Mouse (Mus musculus) forebrain, embryonic 10.5 days (tissue): ENCODE results near the gene Olfr18. TPM values are rescaled to one million over a fixed set of nuclear protein-coding genes. Genes with fewer than 3 reads are reported as not detected.
"Not testable (repeated sequence)": the region's sequence is repeated elsewhere in the genome, so short reads cannot be mapped to it uniquely, and the experiment has no call there.

Experiments used
- DNase-seq: peaks from one replicate; pipeline ENCODE4 v3.0.0-alpha.2; 2017; ENCODE audit warnings: low spot score; ENCODE audit errors: extremely low spot score
- H3K27ac ChIP-seq: fragments of 300-500 bp; sonication (generic); 2 replicates; pipeline ENCODE4 v1.5.1; 2016; ENCODE audit warnings: mild to moderate bottlenecking
- H3K27me3 ChIP-seq: fragments of 300-500 bp; sonication (generic); 2 replicates; pipeline ENCODE4 v1.6.1; 2016; ENCODE audit warnings: mild to moderate bottlenecking; ENCODE audit not compliant: poor library complexity, severe bottlenecking
- H3K36me3 ChIP-seq: fragments of 300-500 bp; sonication (generic); replicated peaks from 2 replicates; pipeline ENCODE4 v1.6.1; 2016; ENCODE audit warnings: mild to moderate bottlenecking, moderate library complexity
- H3K4me1 ChIP-seq: fragments of 300-500 bp; sonication (generic); 2 replicates; pipeline ENCODE4 v1.6.1; 2016
- H3K4me3 ChIP-seq: fragments of 300-500 bp; sonication (generic); 2 replicates; pipeline ENCODE4 v1.5.1; 2016; ENCODE audit warnings: mild to moderate bottlenecking, moderate library complexity
- H3K9me3 ChIP-seq: fragments of 300-500 bp; sonication (generic); 2 replicates; pipeline ENCODE4 v1.6.1; 2016; ENCODE audit warnings: mild to moderate bottlenecking, moderate library complexity
- WGBS: fragments of 180-500 bp; shearing (Covaris S2); methylation state at CpG from one replicate; pipeline ENCODE4 v1.1.7; 2016; 5-methylcytosine and 5-hydroxymethylcytosine counted together
- polyA plus RNA-seq: library from polyadenylated mRNA; unstranded; fragments of >200 nt; fragmentation: Nextera tagmentation; extraction: Ambion mirVana; gene quantifications from 2 replicates; pipeline ENCODE4 v1.2.1, GENCODE M21; 2016

Olfr18 gene
- not detected in 2 replicates for polyA plus RNA-seq

DNA sequence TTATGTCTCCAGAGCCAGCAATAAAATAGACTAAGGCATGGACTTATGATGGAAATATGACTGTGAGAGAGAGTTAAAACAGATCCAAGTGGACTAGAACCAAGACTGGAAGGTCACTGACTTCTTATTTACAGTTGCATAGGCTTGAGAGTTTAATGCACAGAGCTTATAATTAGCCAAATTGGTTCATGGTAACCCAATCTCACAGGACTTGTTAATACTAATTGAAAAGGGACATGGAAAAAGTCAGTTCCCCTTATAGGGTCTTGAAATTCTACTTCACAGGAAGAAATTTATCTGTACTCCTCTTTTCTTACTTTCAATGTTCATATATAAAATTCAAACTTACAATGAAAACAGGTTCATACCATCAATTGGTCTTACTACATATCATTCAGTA, at the start of gene Olfr18:
Gene Olfr18, minus strand, starts transcription at position 101 of the 400 bp plus-strand sequence.
- no peak for DNase-seq
- Histone ChIP-seq H3K27me3 (no peaks in the 10 kb centered on the region), H3K9me3 (peaks cover 2% of the 10 kb centered on the region; the same call in 1 of the 2 replicates), H3K4me3 (no peak within 1 kb of the TSS), H3K36me3 (no peaks in the 10 kb centered on the region), H3K4me1 (no peaks in the 10 kb centered on the region), H3K27ac (no peak within 1 kb of the TSS)

DNA sequence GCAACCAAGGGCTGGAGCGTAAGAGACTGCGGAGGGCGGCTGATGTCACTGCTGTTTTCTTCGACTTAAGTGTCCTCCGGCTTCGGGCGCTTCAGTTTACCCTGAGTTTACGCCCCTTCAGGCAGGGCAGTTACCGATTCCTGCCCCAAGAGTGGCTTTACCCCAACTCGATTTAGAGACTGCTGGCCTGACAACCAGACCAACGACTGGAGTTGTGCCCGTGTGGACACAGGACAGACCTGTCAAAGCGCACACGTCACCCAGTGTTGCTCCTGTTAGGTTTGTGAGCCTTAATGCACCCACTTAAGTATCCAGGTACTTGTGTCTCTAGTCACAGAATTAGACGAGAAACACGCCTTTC, 49.4 kb upstream of the Olfr18 start:
- WGBS, result 23% methylated on average over 16 of the region's 16 CpGs
- no peaks in the 10 kb centered on the region for H3K27me3 ChIP-seq
- peak overlapping the region; percentile 86 for H3K27ac ChIP-seq
- peaks cover 28% of the 10 kb centered on the region for H3K9me3 ChIP-seq
- no peak for DNase-seq
- H3K36me3 ChIP-seq, result no peaks in the 10 kb centered on the region
- H3K4me1 ChIP-seq, result peaks cover 11% of the 10 kb centered on the region
- peak overlapping the region; percentile 65 for H3K4me3 ChIP-seq

DNA sequence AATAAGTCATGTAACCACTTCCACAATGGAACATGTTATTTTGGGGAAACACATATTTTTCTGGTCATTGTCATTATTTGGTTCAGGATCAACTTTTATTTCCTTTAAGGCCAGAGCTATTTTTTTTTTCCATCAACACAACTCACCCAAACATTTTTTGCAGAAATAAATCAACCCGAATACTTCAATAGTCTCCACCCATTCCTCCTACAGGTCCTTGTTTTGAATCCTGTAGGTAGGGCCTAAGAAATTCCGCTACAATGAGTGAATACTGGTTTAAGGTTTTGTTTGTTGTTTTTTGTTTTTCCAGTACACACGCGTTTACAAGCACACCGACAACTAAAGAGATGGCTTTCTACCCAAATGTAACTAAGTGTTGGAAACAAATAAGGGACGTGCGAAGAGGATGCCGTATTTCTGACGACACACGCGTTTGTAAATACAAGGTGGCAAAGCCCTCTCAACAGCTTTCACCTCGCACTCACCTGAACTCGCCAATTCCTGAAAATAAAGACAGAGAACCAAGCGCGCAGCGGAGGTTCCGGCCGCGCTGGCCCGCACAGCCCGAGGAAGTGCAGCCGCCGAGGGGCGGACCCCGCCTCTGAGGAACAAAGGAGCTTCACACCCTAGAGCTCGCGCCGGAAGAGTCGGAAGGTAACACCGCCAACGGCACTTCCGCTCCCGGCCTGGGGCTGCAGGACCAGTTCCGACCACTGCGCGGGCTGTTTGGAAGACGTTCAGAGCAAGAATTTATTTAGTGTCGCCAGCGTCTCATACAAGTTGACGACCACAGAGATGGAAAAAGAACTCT, 48.8 kb upstream of the Olfr18 start, which contains the start of gene Zfp560:
Gene Zfp560, minus strand, starts transcription at position 646 of the 811 bp plus-strand sequence.
- Histone ChIP-seq H3K4me1 (peaks cover 11% of the 10 kb centered on the region), H3K9me3 (peaks cover 29% of the 10 kb centered on the region), H3K27me3 (no peaks in the 10 kb centered on the region), H3K4me3 (peak within 1 kb of the TSS; percentile 65), H3K36me3 (no peaks in the 10 kb centered on the region), H3K27ac (peak within 1 kb of the TSS; percentile 86)
- 3% methylated on average over 40 of the region's 40 CpGs for WGBS
- DNase-seq, result peak; percentile 95

DNA sequence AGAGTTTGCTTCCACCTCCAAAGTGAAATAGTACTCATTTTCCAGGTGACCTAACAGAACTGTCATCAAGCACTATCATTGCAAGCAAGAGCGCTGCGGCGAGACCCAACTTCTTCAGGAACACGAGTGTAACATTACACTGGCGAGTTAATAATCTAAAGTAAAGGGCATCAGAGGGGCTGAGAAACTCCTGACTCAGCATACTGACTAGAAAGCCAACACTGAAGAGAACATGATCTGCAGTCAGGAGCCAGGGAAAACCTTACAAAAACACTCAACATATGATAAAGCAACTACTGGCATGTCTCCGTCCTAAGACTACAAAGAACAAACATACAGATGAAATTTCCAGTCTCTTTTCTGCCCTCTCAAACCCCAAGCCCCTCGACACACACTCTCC, 47.8 kb upstream of the Olfr18 start:
- peak overlapping the region; percentile 65 for H3K4me3 ChIP-seq

DNA sequence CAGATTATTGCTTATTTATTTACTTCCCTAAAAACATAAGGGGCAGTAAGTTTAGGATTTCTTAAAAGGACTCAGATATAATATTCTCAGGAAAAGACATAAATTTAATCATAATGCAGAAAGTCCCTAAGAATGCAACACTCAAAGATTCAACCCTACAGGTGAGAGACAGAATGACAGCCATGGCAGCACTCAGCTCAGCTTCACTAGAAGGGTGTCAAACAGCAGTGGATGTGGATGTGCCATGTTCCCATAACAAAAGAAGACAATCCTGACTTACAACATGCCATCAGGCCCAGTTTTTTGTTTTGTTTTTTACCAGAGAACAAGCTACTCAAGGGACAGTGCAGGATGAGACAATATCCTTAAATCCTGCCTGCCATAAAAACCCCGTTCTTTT, 38.8 kb upstream of the Olfr18 start:
- WGBS, result 96% methylated on average over 1 of the region's 1 CpGs
- Histone ChIP-seq H3K27me3 (no peaks in the 10 kb centered on the region), H3K4me1 (no peaks in the 10 kb centered on the region), H3K9me3 (peaks cover 34% of the 10 kb centered on the region), H3K4me3 (no peak overlapping the region), H3K27ac (no peak overlapping the region), H3K36me3 (no peaks in the 10 kb centered on the region)
- DNase-seq, result no peak

More for the DNA sequence above, 47.8 kb upstream of the Olfr18 start:
- H3K36me3 ChIP-seq, result no peaks in the 10 kb centered on the region
- no peak overlapping the region for H3K27ac ChIP-seq
- peaks cover 27% of the 10 kb centered on the region for H3K9me3 ChIP-seq
- 96% methylated on average over 7 of the region's 7 CpGs for WGBS
- peaks cover 11% of the 10 kb centered on the region for H3K4me1 ChIP-seq
- no peak for DNase-seq
- H3K27me3 ChIP-seq, result no peaks in the 10 kb centered on the region

DNA sequence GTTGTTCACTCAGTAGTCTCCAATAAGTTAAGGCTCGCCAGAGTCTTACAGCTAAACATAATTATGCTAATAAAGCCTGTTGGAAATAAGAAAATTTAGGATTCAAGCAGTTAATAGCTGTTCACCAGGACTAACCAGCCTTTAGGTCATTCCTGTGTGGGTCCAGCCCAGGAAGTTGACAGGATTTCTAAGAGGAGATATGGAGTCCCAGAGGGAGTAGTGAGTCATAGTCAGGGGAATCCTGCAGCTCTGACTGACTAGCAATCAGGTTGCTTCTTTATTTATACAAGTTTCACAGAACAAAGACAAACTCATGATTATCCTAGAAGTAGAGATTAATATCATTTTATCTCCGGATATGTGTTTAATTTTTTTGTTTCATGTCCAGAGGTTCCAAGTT, 31.4 kb upstream of the Olfr18 start:
- Histone ChIP-seq H3K27ac (no peak overlapping the region), H3K9me3 (peaks cover 25% of the 10 kb centered on the region), H3K36me3 (peaks cover 13% of the 10 kb centered on the region), H3K4me3 (no peak overlapping the region), H3K4me1 (no peaks in the 10 kb centered on the region), H3K27me3 (no peaks in the 10 kb centered on the region)
- 90% methylated on average over 2 of the region's 2 CpGs for WGBS
- DNase-seq, result no peak

DNA sequence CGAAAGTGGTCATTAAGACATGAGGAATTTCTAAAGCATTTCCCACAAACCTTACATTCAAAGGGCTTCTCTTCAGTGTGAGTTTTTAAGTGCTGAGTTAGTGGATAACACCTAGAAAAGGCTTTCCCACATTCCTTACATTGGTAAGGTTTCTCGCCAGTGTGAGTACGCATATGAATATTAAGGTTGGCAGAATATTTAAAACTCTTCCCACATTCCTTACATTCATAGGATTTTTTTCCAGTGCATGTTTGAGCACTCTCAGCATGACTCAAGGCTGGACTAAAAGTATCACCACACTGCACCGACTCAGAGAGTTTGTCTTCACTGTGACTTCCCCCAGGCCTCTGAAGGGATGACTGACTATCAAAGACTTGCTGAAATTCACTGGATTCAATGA, 12.6 kb upstream of the Olfr18 start:
- Histone ChIP-seq H3K4me1 (no peaks in the 10 kb centered on the region), H3K27me3 (no peaks in the 10 kb centered on the region), H3K36me3 (peaks cover 42% of the 10 kb centered on the region), H3K9me3 (peaks cover 14% of the 10 kb centered on the region), H3K27ac (no peak overlapping the region), H3K4me3 (no peak overlapping the region)
- 91% methylated on average over 4 of the region's 4 CpGs for WGBS
- DNase-seq, result no peak

DNA sequence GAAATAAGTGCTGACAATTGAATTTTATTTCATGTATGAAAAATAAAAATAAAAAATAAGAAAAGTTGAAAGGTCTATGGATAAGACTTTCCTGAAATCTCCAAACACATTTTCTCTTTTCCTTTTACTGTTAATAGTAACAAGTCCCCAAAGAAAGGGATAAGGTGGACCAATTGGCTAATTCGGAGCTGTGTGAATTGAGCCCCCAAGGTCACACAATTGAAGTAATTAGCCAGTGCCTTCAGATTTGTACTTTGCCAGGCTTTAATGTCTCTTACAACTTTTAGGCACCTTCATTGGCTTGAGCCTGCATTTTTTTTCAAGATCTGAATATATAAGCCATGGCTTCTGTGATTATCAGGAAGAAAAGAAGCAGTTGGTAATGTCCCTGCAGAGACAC, 37.7 kb downstream of the Olfr18 start, which contains the start of gene Olfr873:
Gene Olfr873, plus strand, starts transcription at position 301 of the 400 bp plus-strand sequence.
- Histone ChIP-seq H3K36me3 (no peaks in the 10 kb centered on the region), H3K27ac (no peak within 1 kb of the TSS), H3K27me3 (no peaks in the 10 kb centered on the region), H3K9me3 (peaks cover 22% of the 10 kb centered on the region), H3K4me3 (no peak within 1 kb of the TSS), H3K4me1 (no peaks in the 10 kb centered on the region)
- 82% methylated on average over 1 of the region's 1 CpGs for WGBS
- DNase-seq, result no peak

DNA sequence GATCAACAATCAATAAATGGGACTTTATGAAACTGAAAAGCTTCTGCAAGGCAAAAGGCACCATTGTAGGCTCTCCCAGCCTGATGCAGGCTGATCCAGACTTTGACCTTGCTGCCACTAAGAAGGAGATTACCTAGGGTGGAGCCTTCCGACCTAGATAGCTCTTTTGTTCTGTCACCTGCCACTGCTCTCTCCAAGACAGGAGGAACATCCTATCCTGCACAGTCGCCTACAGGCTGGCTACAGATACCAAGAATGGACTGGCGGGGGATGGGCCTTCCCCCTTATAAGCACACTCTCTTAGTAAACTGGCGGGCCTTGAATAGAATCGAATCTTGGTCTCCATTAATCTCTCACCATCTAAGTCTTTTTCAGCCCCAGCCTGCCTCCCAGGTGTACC, 40.3 kb downstream of the Olfr18 start:
- H3K4me3 ChIP-seq, H3K27ac ChIP-seq, H3K27me3 ChIP-seq, H3K36me3 ChIP-seq, DNase-seq, H3K4me1 ChIP-seq: not testable (repeated sequence)
- peaks cover 22% of the 10 kb centered on the region for H3K9me3 ChIP-seq
- 86% methylated on average over 5 of the region's 5 CpGs for WGBS

DNA sequence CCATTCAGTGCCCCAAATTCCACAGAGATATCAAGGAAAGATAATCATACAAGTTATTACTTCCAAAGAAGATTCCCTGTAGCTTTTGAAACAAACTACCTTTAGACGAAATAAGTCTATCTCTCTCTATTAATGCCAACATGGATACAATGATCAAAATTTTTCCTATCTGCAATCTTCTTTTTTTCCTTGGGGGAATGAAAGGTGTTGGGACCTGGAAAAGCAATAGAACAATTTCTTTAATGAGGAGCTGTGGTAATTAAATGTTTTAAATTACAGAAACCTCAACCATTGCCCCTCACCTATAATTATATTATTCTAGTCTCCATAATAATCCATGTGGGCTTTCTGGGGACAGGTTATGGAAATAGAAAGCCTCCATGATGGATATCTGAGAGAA, 53.8 kb downstream of the Olfr18 start, which contains the start of gene Olfr39:
Gene Olfr39, plus strand, starts transcription at position 301 of the 400 bp plus-strand sequence.
- H3K36me3 ChIP-seq, result no peaks in the 10 kb centered on the region
- no peak within 1 kb of the TSS for H3K27ac ChIP-seq
- H3K27me3 ChIP-seq, result no peaks in the 10 kb centered on the region
- no peak within 1 kb of the TSS for H3K4me3 ChIP-seq
- DNase-seq, result no peak
- no peaks in the 10 kb centered on the region for H3K4me1 ChIP-seq
- WGBS, result 83% methylated on average over 1 of the region's 1 CpGs
- peaks cover 5% of the 10 kb centered on the region; the same call in 1 of the 2 replicates for H3K9me3 ChIP-seq

Other genes with a start within 250 kb of the Olfr18 start
- not detected in 2 replicates for gene Olfr868, start 237.5 kb downstream of the Olfr18 start, polyA plus RNA-seq
- not detected in 2 replicates for gene Olfr869, start 207.1 kb downstream of the Olfr18 start, polyA plus RNA-seq
- not detected in 2 replicates for gene Olfr870, start 162.0 kb downstream of the Olfr18 start, polyA plus RNA-seq
- gene Olfr871, start 123.9 kb downstream of the Olfr18 start, polyA plus RNA-seq, result not detected in 2 replicates
- not detected in 2 replicates for gene Olfr872, start 99.0 kb downstream of the Olfr18 start, polyA plus RNA-seq
- gene Olfr39, start 53.7 kb downstream of the Olfr18 start, polyA plus RNA-seq, result not detected in 2 replicates
- not detected in 2 replicates for gene Olfr873, start 37.6 kb downstream of the Olfr18 start, polyA plus RNA-seq
- gene Zfp560, start 49.1 kb upstream of the Olfr18 start, polyA plus RNA-seq, result 27.7 and 30.6 TPM in 2 replicates
- gene Zfp26, start 124.1 kb upstream of the Olfr18 start, polyA plus RNA-seq, result 25.6 and 27.3 TPM in 2 replicates
- 26.1 and 26.6 TPM in 2 replicates for gene Zfp426, start 156.7 kb upstream of the Olfr18 start, polyA plus RNA-seq
- 134 and 139 TPM in 2 replicates for gene Zfp266, start 185.3 kb upstream of the Olfr18 start, polyA plus RNA-seq
- gene Zfp846, start 245.2 kb upstream of the Olfr18 start, polyA plus RNA-seq, result 17.1 and 17.6 TPM in 2 replicates